Mouse (Mus musculus) thymus, adult 2 months (tissue): ENCODE results near the gene Cct8.

Experiments
- CTCF ChIP-seq: fragments of 200-500 bp; IDR thresholded peaks from 2 replicates; pipeline ENCODE4 v1.5.1; 2012; ENCODE audit warnings: mild to moderate bottlenecking, control low read depth, low read length, moderate library complexity, borderline replicate concordance; ENCODE audit not compliant: control insufficient read depth, poor library complexity, insufficient read depth; ENCODE audit errors: extremely low read depth
- POLR2A ChIP-seq: fragments of 200-500 bp; IDR thresholded peaks from 2 replicates; pipeline ENCODE4 v1.6.1; 2012; ENCODE audit warnings: mild to moderate bottlenecking, low read length, control low read depth, moderate library complexity; ENCODE audit not compliant: control insufficient read depth, poor library complexity, insufficient read depth; ENCODE audit errors: extremely low read depth

GRCm38 (mm10) chr16:87434266-87434665 lies 61.4 kb downstream of the Cct8 start:
- no peak for TF ChIP-seq CTCF
- no peak for TF ChIP-seq POLR2A
